Mouse (Mus musculus) Patski (cell line): ENCODE measurements around the gene Lpo. TPM values are rescaled to one million over a fixed set of nuclear protein-coding genes. Genes with fewer than 3 reads are reported as not detected.

ENCODE experiments used
- ATAC-seq: fragments of 100-300 bp; one replicate; pipeline ENCODE4 v1.8.0; 2021
- CTCF ChIA-PET: fragments of 350-600 bp; sonication (Branson Sonifier 250); formaldehyde crosslinking; loops from one replicate; lab custom pipeline; 2022; ENCODE audit warnings: inconsistent platforms; lab: Charles Lee
- POLR2A ChIA-PET: fragments of 350-600 bp; sonication (Branson Sonifier 250); formaldehyde crosslinking; loops from one replicate; lab custom pipeline; 2022; ENCODE audit warnings: antibody characterized with exemption, inconsistent platforms; lab: Charles Lee
- DNase-seq: peaks from one replicate; pipeline ENCODE4 v3.0.0-alpha.2; 2011; ENCODE audit warnings: low read depth, low spot score
- H3K27me3 ChIP-seq: fragments of 371-371 bp; one replicate; pipeline ENCODE4 v1.5.1; 2021
- CTCF ChIP-seq: fragments of 100-300 bp; IDR thresholded peaks from one replicate; pipeline ENCODE4 v1.5.1; 2021
- in situ Hi-C: fragments of 300-500 bp; cut with MboI; formaldehyde crosslinking; loops from 3 replicates; pipeline ENCODE4 v1.11.1; 2018; ENCODE audit warnings: low pct_unique_long_range_greater_than_20kb, mixed read lengths
- polyA plus RNA-seq: library from polyadenylated mRNA; unstranded; gene quantifications from one replicate; pipeline ENCODE4 v1.2.3, GENCODE M21; 2021

The Lpo gene
- polyA plus RNA-seq, 1 experiment from 2014 or later: not detected

DNA sequence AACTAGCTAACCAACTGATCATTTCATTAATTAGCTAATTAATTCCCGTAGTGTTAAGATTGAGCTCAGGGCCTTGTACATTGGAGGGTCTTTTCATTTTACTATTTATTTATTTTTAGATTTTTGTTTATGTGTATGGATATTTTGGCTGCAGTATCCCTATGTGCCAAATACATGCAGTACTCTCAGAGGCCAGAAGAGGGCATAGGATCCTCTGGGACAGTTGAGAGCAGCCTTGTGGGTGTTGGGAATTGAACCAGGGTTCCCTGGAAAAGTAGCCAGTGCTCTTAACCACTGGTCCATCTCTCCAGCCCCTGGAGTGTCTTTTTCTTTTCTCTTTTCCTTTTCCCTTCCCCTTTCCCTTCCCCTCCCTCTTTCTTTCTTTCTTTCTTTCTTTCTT, 22.6 kb downstream of the Lpo start:
- peaks cover 29% of the 10 kb centered on the region for H3K27me3 ChIP-seq
- no peak for ATAC-seq
- no peak for TF ChIP-seq CTCF
- POLR2A ChIA-PET: no interaction called here
- no peak for DNase-seq
- CTCF ChIA-PET: interaction anchor here (0.9 to 2.6 kb wide), 2 partner anchors 10 to 11 kb away, joined by 3 to 10 read pairs; no protein-coding TSS in a partner anchor
- in situ Hi-C loops: no loop called here

DNA sequence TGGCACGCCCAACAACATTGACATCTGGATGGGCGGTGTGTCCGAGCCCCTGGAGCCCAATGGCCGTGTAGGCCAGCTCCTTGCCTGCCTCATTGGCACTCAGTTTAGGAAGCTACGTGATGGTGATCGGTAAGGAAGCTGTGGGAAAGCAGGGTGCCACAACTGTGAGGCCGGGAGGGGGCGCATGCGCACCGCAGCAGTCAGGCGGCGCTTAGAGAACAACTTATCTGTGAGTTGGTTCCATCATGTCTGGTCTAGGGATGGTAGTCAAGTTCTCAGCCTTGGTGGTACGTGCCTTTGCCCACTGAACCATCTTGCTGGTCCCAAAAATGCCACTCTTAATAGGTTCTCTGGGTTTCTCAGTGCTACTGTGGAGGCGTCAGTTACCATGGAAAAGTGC, 25.5 kb downstream of the Lpo start:
- H3K27me3 ChIP-seq: peaks cover 14% of the 10 kb centered on the region

DNA sequence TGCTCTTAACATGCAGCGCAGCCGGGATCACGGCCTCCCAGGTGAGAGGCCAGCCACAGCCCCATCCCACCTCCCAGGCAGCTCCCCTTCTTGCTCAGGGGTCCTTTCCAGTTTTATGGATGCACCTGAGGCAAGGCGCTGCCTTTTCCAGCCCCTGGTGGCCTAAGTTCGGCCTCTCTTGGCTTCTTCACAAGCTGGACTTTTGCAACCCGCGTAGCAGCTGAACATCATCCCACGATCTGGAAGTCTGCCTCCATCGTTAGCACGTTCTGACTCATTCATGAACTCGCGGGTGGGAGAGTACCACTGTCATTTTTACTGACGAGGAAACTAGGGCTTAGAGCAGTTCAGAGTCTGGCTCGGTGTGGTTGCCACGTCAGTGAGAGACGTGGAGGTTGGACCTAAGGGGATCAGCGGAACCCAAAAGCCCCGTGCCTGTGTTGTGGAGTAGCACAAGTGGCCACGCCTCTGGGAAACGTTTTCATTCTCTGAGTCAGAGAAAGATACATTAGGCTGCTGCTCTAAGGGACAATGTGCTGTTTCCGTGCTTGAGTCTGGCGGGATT, 26.3 kb downstream of the Lpo start:
- no peak for TF ChIP-seq CTCF
- in situ Hi-C loops: no loop called here
- CTCF ChIA-PET: no interaction called here
- H3K27me3 ChIP-seq: peaks cover 10% of the 10 kb centered on the region
- DNase-seq: no peak
- ATAC-seq: no peak
- POLR2A ChIA-PET: no interaction called here

More for the DNA sequence above, 25.5 kb downstream of the Lpo start:
- no peak for TF ChIP-seq CTCF
- DNase-seq (no peak), ATAC-seq (no peak)
- ChIA-PET POLR2A (no interaction called here), CTCF (no interaction called here)
- in situ Hi-C loops: no loop called here

DNA sequence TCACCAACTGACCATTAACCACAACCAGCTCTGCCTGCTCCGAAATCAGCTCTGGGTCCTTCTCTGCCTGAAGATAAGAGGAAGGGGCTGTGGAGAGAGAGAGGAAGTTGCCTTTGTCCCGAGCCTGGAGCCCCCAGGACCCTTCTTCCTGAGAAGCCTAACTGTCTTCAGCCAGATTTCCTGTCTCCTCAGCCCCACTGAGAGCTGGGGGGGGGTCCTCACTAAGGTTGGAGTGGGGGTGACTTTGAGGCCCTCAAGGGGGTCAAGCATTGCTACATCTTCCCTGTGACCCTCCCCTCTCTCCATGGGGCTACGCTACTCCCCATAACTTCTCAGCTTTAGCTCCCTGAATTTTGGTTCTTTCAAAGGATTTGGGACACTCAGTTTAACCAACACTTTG, 34.6 kb downstream of the Lpo start, which contains the start of gene Mpo:
Gene Mpo (plus strand): TSS at position 122 of the 400 bp plus-strand sequence.
- DNase-seq (no peak), ATAC-seq (no peak)
- CTCF ChIA-PET: interaction anchor here (0.9 to 1.0 kb wide), 2 partner anchors 12 to 26 kb away, joined by 3 read pairs; no protein-coding TSS in a partner anchor
- POLR2A ChIA-PET: interaction anchor here (0.6 to 1.0 kb wide), 2 partner anchors 16 to 52 kb away, joined by 3 to 4 read pairs; no protein-coding TSS in a partner anchor
- H3K27me3 ChIP-seq: peaks cover 20% of the 10 kb centered on the region
- in situ Hi-C loops: no loop called here
- no peak for TF ChIP-seq CTCF

DNA sequence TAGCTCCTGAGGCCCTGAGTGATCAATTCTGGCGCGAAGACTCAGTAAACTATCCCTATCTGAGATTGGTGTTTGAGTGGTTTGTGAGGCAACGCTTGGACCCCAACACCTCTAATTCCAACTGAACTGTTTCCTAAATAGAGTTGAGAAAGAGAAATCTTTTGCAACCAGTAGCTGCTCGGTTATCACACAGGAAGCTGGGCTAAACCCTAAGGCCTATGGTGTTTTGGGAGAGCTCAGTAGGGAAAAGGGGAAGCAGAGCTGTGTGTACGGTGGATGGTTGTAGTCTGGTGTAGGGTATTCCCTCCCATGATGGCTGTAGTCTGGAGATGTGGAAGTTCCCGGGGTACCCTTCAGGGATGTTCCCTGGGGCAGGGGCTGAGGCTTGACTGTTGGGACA, 38.0 kb downstream of the Lpo start:
- no peak for TF ChIP-seq CTCF
- ATAC-seq (no peak), DNase-seq (no peak)
- peaks cover 36% of the 10 kb centered on the region for H3K27me3 ChIP-seq
- CTCF ChIA-PET: no interaction called here
- POLR2A ChIA-PET: no interaction called here
- in situ Hi-C loops: no loop called here

DNA sequence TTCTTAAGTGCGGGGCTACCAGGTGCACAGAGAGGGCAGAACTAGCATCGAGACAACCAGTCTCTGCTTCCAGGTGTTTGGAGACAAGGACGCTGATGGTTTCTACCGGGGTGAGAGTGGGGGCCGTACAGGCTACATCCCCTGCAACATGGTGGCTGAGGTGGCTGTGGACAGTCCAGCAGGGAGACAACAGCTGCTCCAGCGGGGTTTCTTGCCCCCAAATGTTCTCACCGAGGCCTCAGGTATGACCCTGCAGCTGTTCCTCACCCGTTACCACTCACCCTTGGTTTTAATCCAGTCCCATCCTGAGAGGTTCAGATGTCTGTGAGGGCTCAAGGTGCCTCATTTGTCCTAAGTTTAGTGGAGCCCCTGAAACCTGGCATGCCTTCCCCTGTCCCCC, 48.0 kb downstream of the Lpo start:
- ChIA-PET POLR2A (interaction anchor here (0.5 kb wide), 1 partner anchor 84 kb away, joined by 3 read pairs; no protein-coding TSS in a partner anchor), CTCF (no interaction called here)
- peaks cover 51% of the 10 kb centered on the region for H3K27me3 ChIP-seq
- ATAC-seq (no peak), DNase-seq (no peak)
- no peak for TF ChIP-seq CTCF
- in situ Hi-C loops: no loop called here

DNA sequence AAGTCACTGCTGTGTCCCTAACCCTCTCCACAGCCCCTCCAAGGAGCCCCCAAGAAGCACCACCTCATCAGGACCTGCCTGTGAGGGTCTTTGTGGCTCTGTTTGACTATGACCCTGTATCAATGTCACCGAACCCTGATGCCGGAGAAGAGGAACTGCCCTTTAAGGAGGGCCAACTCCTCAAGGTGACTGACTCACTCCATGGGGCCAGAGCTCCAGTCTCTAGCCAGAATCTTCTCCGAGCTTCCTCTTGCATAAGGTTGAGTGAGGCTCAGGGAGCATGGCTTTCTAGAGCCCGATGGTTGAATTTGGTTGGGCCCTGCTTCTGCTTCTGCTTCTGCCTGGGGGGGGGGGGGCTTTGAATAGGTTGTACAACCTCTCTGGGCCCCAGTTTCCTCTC, 48.7 kb downstream of the Lpo start:
- ATAC-seq (no peak), DNase-seq (no peak)
- in situ Hi-C loops: no loop called here
- TF ChIP-seq CTCF: no peak
- peaks cover 49% of the 10 kb centered on the region for H3K27me3 ChIP-seq
- CTCF ChIA-PET: no interaction called here
- POLR2A ChIA-PET: interaction anchor here (0.6 kb wide), 1 partner anchor 122 kb away, joined by 3 read pairs; no protein-coding TSS in a partner anchor

DNA sequence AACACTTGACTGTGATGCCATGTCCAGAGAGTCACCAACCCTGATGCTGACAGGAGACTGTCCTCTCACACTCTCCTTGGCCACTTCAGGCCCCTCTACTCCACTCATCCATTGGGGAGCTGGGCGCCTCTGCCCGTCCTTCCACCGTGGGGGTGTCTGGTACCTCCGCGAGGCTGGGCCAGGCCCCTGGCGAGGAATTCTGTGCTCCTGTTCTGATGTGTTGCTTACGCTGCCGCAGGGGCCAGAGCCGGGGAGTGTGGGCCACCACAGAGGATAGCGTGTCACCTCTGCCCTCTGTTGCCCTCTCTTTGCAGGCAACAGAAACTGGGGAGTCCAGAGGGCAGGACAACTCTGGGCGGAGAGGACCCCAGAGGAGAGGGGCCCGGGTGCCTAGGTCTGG, 49.2 kb downstream of the Lpo start:
- no peak for DNase-seq
- ChIA-PET POLR2A (interaction anchor here (0.6 kb wide), 1 partner anchor 122 kb away, joined by 3 read pairs; no protein-coding TSS in a partner anchor), CTCF (no interaction called here)
- H3K27me3 ChIP-seq: peaks cover 46% of the 10 kb centered on the region
- in situ Hi-C loops: no loop called here
- no peak for ATAC-seq
- no peak for TF ChIP-seq CTCF

DNA sequence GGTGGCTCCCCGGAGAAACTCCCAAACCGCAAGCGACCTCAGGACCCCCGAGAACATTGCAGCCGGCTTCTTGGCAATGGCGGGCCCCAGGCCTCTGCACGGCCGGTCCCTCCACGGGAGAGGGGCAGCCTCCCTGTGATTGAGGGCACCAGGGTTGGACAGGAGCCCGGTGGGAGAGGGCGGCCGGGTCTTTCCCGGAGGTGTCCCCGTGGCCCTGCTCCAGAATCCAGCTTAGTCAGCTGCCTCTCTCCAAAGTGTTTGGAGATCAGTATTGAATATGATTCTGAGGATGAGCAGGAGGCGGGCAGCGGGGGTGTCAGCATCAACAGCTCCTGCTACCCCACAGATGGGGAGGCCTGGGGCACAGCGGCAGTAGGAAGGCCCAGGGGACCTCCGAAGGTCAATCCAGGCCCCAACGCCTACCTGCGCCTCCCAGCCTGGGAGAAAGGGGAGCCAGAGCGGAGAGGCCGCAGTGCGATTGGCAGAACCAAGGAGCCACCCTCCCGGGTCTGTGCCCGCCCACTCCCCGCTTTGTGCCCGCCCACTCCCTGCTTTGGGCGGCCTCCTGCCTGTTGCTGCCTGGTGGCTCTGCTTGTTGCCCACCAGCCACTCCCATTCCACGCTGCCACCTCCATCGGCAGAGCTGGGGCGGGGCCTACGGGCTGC, 49.9 kb downstream of the Lpo start:
- ATAC-seq: no peak
- ChIA-PET CTCF (no interaction called here), POLR2A (no interaction called here)
- in situ Hi-C loops: no loop called here
- no peak for TF ChIP-seq CTCF
- no peak for DNase-seq
- peaks cover 41% of the 10 kb centered on the region for H3K27me3 ChIP-seq

DNA sequence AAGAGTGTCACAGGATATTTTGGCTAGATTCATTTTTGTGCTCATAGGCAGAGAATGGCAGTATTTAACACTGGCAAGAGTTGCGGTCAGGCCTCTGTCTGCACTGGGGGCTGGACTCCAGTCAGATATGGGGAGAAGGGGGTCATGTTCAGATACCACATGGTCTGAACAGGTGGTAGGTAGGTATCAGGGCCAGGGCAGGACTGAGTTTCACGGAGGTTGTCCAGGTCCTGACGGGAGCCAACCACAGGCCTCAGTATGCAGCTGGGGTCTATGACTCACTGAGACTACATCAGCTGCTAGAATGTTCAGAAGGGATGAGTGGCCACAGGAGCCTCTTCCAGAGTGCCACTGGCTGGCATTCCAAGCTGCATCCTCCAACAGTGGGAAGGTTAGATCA, 55.7 kb downstream of the Lpo start:
- CTCF ChIA-PET: interaction anchor here (2.5 kb wide), 1 partner anchor 110 kb away, joined by 10 read pairs; the partner anchor contains the start of gene Rnf43
- no peak for DNase-seq
- POLR2A ChIA-PET: no interaction called here
- no peak for TF ChIP-seq CTCF
- H3K27me3 ChIP-seq: peaks cover 20% of the 10 kb centered on the region
- in situ Hi-C loops: loop anchor here (5.0 kb wide), 1 partner anchor 110 kb away; the partner anchor contains the start of gene Rnf43
- ATAC-seq: peak; percentile 42

DNA sequence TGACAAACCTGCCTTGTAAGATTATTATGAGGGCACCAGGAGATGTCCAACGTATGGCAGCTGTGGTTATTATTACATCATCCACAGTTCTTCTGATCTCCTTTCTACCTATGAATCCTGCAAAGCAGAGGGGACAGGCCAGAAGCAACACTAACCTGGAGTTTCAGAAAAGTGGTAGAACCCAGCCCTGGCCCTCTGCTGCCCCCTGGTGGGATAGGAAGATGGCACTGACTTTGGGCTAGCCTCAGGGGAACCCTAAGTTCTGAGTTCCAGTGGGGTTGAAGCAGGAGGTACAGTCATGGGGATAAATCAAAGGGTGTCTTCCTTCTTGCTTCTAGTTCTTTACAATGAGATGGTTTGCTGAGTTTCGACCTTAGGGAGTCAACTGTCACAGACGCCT, 57.1 kb downstream of the Lpo start:
- in situ Hi-C loops: loop anchor here (5.0 kb wide), 1 partner anchor 109 kb away; the partner anchor contains the start of gene Rnf43
- ATAC-seq (no peak), DNase-seq (no peak)
- ChIA-PET CTCF (interaction anchor here (0.8 to 2.5 kb wide), 4 partner anchors 30 to 137 kb away, joined by 3 to 10 read pairs (median 4); partner anchors contain the start of gene Rnf43), POLR2A (no interaction called here)
- TF ChIP-seq CTCF: no peak
- peaks cover 7% of the 10 kb centered on the region for H3K27me3 ChIP-seq
